Mouse (Mus musculus) thymus, adult 2 months (tissue): ENCODE results near the gene Sigirr.
A peak's percentile ranks its signal among the peaks of the same experiment; 100 is the strongest.

Source experiments
- CTCF ChIP-seq: fragments of 200-500 bp; IDR thresholded peaks from 2 replicates; pipeline ENCODE4 v1.5.1; 2012; ENCODE audit warnings: mild to moderate bottlenecking, control low read depth, low read length, moderate library complexity, borderline replicate concordance; ENCODE audit not compliant: control insufficient read depth, poor library complexity, insufficient read depth; ENCODE audit errors: extremely low read depth
- POLR2A ChIP-seq: fragments of 200-500 bp; IDR thresholded peaks from 2 replicates; pipeline ENCODE4 v1.6.1; 2012; ENCODE audit warnings: mild to moderate bottlenecking, low read length, control low read depth, moderate library complexity; ENCODE audit not compliant: control insufficient read depth, poor library complexity, insufficient read depth; ENCODE audit errors: extremely low read depth

- TF ChIP-seq CTCF (no peak), POLR2A (peak; percentile 66; the same call in 1 of the 2 replicates)
These were observed at the start of gene Sigirr for GRCm38 (mm10) chr7:141099911-141100691.
